Mouse (Mus musculus): ENCODE measurements around the gene Btbd2. TPM values are rescaled to one million over a fixed set of nuclear protein-coding genes. Genes with fewer than 3 reads are reported as not detected.
"Not testable (repeated sequence)": the region's sequence is repeated elsewhere in the genome, so short reads cannot be mapped to it uniquely, and the experiment has no call there.

Gene Btbd2
- total RNA-seq, 2 experiments from 2014 or later, result 89.6 to 91.0 TPM

DNA sequence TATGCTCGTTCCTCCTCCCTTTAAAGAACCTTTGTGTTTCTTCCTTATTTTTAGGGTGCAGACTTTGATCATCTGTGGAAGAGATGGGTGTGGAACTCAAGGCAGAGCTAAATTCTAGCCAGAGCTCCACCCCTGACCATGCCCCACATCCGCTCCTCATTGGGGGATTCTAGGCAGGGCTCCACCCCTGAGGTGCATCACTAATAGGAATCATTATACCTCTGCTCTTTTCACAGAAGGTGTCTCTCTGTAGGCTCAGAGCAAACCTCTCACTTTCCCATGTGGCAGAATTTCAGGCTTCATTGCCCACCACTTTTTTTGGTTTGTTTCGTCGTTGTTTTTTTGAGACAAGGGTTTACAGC lies 2.0 kb upstream of the Btbd2 start:
- intact Hi-C loops (cut with DNase I), result no loop called here
- no peak for DNase-seq (ENCODE audit: extremely low spot score in 1 of 2, low spot score in 2 of 2)

DNA sequence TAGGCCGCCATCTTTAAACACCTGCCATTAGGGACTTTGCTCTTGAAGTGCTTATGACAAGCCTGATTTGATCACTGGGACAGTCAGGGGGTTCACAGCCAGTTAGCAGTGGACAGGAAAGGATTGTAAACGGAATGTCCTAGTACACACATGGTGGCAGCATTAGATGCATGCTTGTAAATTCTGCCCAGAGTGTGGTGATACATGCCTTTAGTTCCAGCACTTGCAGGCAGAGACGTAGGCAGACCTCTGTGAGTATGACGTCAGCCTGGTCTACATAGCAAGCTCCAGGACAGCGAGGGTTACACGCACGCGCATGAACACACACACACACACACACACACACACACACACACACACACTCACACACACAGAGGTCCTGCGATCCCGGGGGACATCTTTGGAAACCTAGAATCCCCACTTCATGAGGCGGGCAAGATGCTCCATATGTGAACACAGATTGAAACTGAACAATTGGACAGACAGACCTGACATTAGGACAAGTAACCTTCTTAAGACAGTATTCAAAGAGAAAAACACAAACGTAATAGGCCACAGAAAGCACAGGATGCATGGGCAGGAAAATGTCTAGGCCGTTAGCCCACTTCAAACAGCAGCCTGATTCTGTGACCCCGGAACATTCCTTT lies 1.4 kb upstream of the Btbd2 start:
- intact Hi-C loops (cut with DNase I), result no loop called here
- DNase-seq (ENCODE audit: extremely low spot score in 1 of 2, low spot score in 2 of 2), result no peak

DNA sequence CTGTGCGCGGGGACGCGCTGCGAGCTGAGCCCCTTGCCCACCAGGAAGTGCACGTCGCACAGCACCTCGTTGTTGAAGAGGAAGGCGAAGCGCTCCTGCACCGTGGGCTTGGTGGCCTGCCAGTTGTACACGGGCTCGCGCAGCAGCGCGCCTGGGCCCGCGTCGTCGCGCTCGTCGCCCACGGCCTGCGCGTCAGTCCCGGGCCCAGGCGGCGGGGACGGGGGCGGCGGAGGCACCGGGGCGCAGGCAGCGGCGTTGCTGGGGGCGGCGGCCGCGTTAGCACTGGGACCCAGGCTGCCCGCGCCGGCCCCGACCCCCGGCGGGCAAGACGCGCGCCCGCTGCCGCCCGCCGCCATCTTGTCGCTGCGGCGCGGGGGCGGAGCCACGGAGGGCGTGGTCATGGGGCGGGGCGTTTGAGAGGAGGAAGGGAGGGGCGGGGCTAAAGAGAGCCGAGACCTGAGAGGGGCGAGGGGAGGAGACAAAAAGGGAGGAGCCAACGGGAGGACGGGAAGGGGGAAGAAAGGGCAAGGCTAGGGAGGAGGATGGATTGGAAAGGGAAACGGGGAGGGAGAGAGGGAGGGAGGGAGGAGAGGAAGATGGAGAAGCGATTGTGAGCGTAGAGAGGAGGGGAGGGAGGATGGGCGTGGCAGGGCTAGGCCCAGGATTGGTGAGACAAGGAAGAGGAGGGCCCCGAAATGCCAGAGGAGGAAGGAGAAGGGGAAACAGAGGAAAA lies 575 bp downstream of the Btbd2 start:
- peak; percentile 94 to 98 for DNase-seq (ENCODE audit: extremely low spot score in 1 of 2, low spot score in 2 of 2)
- intact Hi-C loops (cut with DNase I), result no loop called here

DNA sequence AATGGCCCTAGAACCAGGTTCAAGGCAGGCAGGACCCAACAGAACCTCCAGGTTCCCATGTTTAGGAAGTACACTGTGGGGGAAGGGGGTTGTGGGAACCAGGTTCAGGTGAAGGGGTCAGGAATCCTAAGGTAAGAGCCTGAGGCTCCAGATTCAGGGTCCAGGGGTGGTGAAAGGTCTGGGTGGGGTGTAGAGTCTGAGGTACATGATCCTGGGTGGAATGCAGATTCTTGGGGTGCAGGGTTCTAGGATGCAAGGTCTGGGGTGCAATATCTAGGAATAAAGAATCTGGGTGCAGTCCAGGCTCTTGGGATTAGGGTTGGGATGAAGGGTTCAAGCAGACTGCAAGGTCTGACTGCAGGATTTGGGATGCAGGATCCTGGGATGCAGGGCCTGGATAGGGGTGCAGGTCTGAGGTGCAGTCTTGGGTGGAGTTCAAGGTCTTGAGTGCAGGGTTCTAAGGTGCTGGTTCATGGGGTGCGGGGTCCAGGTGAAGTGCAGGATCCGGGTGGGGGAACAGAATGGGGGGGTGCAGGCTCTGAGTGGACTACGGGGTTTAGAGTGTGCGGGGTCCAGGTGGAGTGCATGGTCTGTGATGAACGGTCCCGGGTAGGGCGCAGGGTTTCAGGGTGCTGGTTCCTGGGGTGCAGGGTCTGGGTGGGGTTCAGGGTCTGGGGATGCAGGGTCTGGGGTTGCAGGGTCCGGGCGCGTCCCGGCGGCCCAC lies 1.3 kb downstream of the Btbd2 start:
- no peak for DNase-seq (ENCODE audit: extremely low spot score in 1 of 2, low spot score in 2 of 2)
- intact Hi-C loops (cut with DNase I), result no loop called here

DNA sequence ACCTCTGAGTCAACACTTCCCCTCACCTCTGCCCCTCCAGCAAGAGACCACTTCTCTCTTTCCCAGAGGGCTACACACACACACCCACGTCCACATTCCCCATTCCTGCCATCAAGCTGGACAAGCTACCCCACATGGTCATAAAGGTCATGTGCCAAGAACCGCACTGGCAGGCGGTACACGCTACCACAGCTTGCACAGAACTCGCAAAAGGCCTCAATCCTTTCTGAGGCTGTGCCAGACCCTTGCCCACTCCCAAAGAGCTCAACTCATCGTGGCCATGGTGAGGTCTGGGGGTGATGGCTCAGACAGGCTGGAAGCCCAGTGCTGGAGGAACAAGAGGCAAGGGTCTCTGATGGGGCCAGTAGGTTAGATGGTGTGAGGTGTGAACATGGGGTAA lies 2.0 kb downstream of the Btbd2 start:
- no peak for DNase-seq (ENCODE audit: extremely low spot score in 1 of 2, low spot score in 2 of 2)
- intact Hi-C loops (cut with DNase I), result no loop called here

DNA sequence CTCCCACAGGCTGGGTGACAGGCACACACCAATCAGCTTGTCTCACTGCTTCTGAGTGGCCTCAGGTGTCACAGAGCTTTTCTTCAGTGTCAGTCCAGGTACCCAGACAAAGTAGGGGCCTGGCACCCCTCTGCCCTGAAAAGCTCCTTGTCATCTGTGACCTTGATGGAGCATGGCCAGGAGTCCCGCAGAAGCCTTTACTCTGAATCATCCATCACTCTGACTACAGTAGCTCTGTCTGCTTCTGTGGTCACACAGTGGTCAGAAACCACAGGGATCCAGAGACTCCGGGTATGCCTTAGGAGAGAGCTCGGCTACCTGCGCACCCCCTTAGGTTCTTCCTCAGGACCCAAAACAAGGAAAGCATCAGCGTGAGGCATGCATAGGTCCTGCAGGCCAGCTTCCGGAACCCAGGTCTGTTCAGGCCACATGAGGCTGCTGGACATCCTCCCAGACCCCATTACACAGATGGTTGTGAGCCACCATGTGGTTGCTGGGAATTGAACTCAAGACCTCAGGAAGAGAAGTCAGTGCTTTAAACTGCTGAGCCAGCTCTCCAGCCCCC lies 3.6 kb downstream of the Btbd2 start:
- DNase-seq (ENCODE audit: extremely low spot score in 1 of 2, low spot score in 2 of 2), result no peak
- intact Hi-C loops (cut with DNase I), result no loop called here

DNA sequence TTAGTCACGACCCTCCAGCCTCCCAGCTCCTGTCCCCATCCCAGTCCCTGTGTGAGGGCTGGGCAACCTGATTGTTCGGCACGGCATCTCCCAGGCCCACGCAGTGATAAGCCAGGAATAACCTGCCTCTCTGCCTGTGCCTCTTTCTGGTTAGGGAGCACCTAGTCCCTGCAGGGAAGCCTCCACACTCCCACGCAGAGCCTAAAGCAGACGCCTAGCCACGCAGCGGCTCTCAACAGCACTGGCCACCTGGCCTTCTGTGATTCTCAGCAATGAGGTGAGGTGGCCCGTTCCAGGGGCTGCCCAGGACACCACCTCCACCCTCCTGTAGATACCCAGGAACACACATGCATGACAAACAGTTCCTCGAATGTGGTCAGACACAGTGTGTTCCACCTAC lies 6.5 kb downstream of the Btbd2 start:
- intact Hi-C loops (cut with DNase I), result no loop called here
- DNase-seq (ENCODE audit: extremely low spot score in 1 of 2, low spot score in 2 of 2), result no peak

DNA sequence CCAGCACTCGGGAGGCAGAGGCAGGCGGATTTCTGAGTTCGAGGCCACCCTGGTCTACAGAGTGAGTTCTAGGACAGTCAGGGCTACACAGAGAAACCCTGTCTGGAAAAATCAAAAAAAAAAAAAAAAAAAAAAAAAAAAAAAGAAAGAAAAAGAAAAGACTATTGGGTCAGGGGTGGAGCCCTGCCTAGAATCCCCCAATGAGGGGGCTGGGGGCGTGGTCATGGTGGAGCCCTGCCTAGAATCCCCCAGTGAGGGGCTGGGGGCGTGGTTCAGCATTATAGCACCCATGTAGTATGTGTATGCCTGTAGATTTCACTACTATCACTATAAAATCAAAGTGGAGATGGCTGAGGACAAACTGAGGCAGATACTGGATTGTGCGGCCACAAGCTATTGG lies 7.0 kb downstream of the Btbd2 start:
- intact Hi-C loops (cut with DNase I); DNase-seq (ENCODE audit: extremely low spot score in 1 of 2, low spot score in 2 of 2): not testable (repeated sequence)

DNA sequence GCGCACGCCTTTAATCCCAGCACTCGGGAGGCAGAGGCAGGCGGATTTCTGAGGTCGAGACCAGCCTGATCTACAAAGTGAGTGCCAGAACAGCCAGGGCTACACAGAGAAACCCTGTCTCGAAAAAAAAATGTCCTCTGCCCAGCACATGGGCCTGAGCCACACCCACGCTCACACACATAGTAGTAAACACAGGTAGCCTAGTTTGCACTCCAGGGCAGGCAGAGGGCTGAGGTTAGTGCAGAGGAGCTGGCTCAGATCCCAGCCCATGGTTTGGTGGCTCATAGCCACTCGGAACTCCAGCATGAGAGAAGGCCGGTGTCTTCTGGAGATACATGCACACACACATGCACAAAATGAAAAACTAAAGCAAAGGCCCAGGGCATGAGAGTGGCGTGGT lies 9.9 kb downstream of the Btbd2 start:
- peak in 1 of 2 experiments; percentile 23 for DNase-seq (ENCODE audit: extremely low spot score in 1 of 2, low spot score in 2 of 2)
- intact Hi-C loops (cut with DNase I), result no loop called here

DNA sequence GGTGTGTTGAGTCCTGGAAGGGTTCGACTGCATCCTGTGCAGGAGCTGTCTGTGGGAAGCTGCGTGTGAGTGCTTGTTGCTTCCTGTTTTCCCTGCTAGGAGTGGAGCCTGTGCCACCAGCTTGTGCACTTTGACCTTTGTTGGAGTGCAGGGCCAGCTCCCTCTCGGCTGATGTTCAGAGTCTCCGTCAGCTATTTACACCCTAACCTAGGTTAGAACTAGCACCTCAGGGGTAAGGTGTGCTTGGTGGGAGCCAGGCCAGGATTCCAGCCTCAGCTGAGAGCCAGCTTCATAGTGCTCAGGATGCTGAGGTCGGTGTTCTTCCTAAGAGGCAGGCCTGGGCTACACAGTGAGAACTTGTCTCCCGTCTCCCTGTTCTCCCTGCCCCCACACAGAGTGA lies 21.5 kb downstream of the Btbd2 start:
- DNase-seq (ENCODE audit: extremely low spot score in 1 of 2, low spot score in 2 of 2), result no peak
- intact Hi-C loops (cut with DNase I), result no loop called here

DNA sequence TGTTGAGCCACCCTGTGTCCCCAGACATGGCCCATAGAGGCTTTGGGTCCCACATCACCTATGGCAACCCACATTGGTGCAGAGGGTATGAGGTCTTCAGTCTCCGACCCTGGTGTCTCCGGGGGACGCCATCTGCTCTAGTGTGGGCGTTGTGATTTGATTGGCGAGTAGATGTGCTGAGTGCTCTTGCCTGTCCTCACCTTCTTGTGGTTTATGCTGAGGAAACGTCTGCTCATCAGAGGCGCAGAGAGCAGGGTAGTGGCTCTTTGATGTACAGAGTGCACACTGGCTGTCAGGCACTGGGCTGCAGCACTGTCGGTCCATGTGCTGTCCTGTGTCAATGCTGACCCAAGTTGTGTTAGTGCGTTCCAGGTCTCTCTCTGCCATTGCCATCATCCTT lies 27.9 kb downstream of the Btbd2 start:
- intact Hi-C loops (cut with DNase I), result no loop called here
- no peak for DNase-seq (ENCODE audit: extremely low spot score in 1 of 2, low spot score in 2 of 2)

DNA sequence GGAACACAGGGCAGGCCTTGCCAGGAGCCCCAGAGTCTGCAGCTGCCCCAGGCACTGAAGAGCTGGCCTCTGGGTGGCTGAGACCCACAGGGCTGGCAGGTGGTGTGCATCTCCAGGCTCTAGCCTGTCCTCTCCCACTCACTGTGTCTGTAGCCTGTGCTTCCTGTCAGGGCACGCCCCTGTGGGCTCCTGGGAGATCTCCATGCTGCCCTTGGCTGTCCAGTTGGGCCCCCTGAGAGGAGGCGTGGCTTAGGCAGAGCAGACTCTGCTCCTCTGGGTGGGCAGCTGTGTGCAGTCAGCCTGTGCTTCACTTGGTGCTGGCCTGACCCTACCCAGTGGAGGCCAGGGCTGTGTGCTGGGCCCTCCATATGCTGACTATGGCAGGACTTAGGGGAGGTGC lies 29.2 kb downstream of the Btbd2 start:
- peak in 1 of 2 experiments; percentile 74 for DNase-seq (ENCODE audit: extremely low spot score in 1 of 2, low spot score in 2 of 2)
- intact Hi-C loops (cut with DNase I), result no loop called here

DNA sequence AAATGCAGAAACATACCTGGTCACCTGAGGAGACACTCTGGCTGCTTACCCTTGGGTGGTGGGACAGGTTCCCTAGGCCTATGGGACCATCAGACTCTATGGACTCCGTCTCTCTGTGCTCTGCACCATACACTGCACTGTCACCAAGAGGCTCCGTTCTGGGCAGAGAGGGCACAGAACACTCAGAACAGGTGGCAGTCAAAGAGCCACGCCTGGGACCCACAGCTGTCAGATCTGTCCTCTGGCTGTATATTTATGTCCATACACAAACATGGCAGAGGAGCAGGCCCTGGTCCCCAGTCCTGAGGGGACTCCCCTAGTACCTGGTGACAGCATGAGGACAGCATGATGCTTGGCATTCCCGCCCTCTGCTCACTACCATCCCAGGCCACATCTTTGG lies 31.1 kb downstream of the Btbd2 start:
- intact Hi-C loops (cut with DNase I), result no loop called here
- no peak for DNase-seq (ENCODE audit: extremely low spot score in 1 of 2, low spot score in 2 of 2)

DNA sequence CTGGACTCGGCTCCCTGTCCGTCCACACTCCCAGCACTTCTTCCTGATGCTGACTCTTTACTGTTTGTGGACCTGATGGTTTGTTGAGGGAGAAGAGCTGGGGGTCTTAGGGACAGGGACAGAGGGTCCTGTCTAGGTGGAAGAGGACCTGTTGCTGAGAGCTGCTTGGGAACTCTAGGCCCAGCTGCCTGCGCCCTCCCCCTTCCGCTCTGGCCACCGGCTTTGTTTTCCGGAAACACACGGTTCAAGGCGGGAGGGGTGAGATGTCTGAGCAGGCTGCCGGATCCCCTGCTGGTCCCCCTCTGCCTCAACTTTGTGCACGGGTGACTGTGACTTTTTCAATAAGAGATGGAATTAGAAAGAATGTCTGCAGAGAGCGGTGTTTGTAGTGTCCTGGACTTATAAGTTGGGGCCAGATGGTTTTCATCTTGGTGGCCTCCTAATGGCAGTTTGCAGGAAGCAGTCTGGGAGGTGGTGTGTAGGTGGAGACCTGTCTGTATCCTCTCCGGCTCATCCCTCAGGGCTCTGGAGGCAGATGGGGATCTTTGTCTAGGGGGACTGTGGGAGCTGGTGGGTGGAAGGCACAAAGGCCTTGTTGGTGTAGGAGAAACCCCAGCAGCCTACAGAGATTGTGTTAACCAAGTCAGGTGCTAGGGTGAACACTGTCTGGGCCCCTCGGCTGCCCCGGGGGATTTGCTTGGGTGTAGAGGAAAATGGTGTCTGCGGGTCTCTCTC lies 33.2 kb downstream of the Btbd2 start:
- peak in 1 of 2 experiments; percentile 90 for DNase-seq (ENCODE audit: extremely low spot score in 1 of 2, low spot score in 2 of 2)
- intact Hi-C loops (cut with DNase I), result no loop called here

DNA sequence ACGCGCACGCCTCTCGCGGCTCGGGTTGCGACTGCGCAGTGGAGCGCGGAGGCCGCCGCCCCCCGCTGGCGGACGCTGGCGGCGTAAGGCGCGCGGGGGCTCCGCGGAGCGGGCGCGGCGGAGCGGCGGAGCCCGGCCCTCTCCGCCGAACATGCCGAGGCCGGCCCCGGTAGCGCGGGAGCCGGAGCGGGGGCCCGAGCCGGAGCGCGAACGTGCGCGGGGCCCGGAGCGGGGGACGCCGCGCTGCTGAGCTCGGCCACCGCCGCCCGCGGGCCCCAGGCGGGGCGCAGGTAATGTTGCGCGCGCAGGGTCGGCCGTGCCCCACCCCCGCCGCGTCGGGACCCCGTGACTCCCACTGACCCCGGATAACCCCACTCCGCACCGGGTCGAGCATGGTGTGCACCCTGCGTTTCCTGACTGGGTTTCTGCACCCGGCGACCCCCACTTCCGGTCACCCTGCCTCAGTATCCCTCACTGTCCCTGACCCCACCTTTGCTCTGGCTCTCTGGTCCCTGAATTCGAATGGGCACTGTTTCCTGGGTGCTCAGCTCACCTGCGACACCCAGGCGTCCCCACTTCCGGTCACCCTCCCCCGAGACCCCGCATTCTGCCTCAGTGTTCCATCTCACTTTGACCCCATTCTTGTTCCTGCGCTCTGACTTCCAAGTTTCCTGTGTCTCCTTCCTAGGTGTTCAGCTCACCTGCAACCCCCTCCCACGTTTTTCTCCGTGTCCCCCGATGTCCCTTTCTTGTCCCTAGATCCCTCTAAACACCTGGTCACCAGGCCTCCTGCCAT lies 34.0 kb downstream of the Btbd2 start, which contains the start of gene Csnk1g2:
Gene Csnk1g2 (plus strand): TSS at position 178 of the 796 bp plus-strand sequence.
- intact Hi-C loops (cut with DNase I), result no loop called here
- DNase-seq (ENCODE audit: extremely low spot score in 1 of 2, low spot score in 2 of 2), result peak in 1 of 2 experiments; percentile 84

DNA sequence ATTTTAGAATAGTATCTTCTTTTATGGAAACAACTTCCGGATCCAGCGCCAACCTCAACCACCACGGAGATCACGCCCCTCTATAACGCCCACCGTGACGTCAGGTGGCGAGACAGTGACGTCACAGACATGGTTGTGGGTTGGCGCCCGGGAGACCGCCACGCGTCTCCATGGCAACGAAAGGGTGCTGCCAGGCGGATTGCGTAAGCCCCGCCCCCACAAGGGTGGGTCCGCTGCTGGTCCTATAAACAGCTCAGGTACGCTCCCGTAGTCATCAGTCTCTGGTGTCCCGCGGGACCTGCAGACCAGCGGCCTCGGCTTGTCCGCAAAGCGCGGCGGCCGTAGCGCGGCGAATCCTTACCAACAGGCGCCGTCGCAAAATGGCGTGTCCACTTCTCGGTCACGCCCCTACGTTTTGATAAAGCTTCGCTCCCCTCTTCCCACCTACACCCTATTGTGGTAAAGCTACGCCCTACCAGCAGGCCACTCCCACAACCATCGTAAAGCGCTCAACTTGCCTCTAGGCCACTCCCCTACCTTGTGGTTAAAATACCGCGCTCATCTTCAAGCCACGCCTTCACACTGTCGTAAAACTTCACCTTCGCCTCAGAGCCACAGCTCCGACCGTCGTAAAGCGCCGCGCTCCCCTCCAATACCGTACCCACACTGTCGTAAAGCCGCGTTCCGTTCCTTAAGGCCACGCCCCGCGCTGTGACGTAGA lies 34.8 kb downstream of the Btbd2 start:
- intact Hi-C loops (cut with DNase I), result no loop called here
- peak; percentile 99 to 100 for DNase-seq (ENCODE audit: extremely low spot score in 1 of 2, low spot score in 2 of 2)

DNA sequence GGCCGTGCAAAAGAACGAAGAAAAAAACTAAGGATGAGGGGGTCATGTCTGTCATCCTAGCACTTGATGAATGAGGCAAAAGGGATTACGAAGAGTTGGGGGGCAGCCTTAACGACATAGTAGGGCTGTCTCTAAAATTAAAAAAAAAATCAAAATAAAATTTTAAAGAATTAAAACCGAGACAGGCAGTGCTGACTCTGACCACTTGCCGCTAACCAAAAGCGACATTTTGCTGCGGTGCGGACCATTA lies 35.3 kb downstream of the Btbd2 start:
- intact Hi-C loops (cut with DNase I), result no loop called here
- DNase-seq (ENCODE audit: extremely low spot score in 1 of 2, low spot score in 2 of 2), result no peak

Measured in left cerebral cortex, postnatal 10 days (tissue).